Mouse (Mus musculus): ENCODE data around the gene E2f4.

E2f4 gene

DNA sequence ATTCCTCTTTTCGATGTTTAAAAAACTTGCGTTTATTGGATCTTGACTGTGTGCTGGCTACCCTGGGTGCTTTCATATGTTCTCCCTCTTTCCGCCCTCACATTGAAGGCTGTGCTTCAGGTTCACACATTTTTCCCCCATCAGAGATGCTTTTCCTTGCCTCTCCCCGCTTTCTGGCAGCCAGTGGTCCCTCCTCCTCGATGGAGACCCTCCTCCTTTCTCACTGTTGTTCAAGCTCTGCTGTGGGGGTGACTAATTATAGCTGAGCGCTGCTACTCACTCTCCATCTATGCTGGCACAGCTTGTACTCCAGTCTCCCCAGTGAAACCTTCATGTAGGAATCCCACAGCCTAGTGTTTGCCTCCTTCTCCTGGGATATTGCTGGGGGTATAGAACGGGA is 52.7 kb downstream of the E2f4 start:
- DNase-seq: no peak

- no peak for DNase-seq
Observed at GRCm38 (mm10) chr8:105353583-105354135, 56.2 kb downstream of the E2f4 start.

DNA sequence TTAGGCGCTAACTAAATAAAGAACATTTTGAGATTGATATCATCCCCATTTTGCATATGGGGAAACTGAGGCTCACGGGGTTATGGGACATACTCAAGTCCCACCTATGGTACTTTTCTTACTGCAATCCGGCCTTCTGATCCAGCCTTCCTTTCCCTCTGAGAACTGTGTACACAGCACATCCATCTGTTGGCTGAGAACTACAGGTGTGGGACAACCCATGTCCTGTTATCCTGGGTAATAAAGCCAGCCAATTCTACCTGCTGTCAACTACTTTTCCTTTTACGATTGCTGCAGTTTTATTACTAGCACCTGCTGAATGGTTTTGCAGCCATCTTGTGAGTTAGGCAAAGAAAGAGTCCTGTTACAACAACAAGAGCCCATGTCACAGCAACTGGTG is 57.1 kb downstream of the E2f4 start:
- no peak for DNase-seq
